Mouse (Mus musculus): ENCODE measurements around the gene Ccdc142. TPM values are rescaled to one million over a fixed set of nuclear protein-coding genes. Genes with fewer than 3 reads are reported as not detected.

The Ccdc142 gene
- polyA plus RNA-seq, 1 experiment from 2014 or later, result 2.2 TPM

GRCm38 (mm10) chr6:83066441-83066840 is 35.0 kb upstream of the Ccdc142 start:
- H3K36me3 ChIP-seq (ENCODE audit: control insufficient read depth, insufficient read depth, low read length), result no peaks in the 10 kb centered on the region
- no peak for ATAC-seq (ENCODE audit: insufficient number of reproducible peaks, insufficient read depth, low FRiP score, low read depth)
- 27% methylated on average over 6 of the region's 6 CpGs for WGBS
- H3K9ac ChIP-seq (ENCODE audit: low read length), result no peak overlapping the region
- no peak overlapping the region for H3K4me3 ChIP-seq (ENCODE audit: control insufficient read depth in 1 of 2, insufficient read depth in 1 of 2, low read depth in 1 of 2, low read length in 2 of 2)
- H3K27ac ChIP-seq (replicated peaks in 1 of 2; ENCODE audit: control insufficient read depth in 1 of 2, insufficient read depth in 1 of 2, low read depth in 2 of 2, low read length in 2 of 2), result no peak overlapping the region
- H3K9me3 ChIP-seq (ENCODE audit: control insufficient read depth, low read length), result no peaks in the 10 kb centered on the region
- H3K4me2 ChIP-seq (ENCODE audit: low read length), result no peak overlapping the region
- H3K4me1 ChIP-seq (ENCODE audit: control insufficient read depth in 2 of 2, insufficient read depth in 2 of 2, low read length in 2 of 2), result peaks cover 0 to 16% of the 10 kb centered on the region in 2 experiments; a peak in 3 of 4 replicates
- peaks cover 100% of the 10 kb centered on the region for H3K27me3 ChIP-seq (ENCODE audit: control insufficient read depth, insufficient read depth, low read length)

- WGBS, result 5% methylated on average over 8 of the region's 8 CpGs
- Histone ChIP-seq H3K4me1 (ENCODE audit: control insufficient read depth in 2 of 2, insufficient read depth in 2 of 2, low read length in 2 of 2) (peaks cover 0 to 16% of the 10 kb centered on the region in 2 experiments; a peak in 3 of 4 replicates), H3K4me2 (ENCODE audit: low read length) (peak overlapping the region; percentile 55), H3K9ac (ENCODE audit: low read length) (no peak overlapping the region), H3K27ac (replicated peaks in 1 of 2; ENCODE audit: control insufficient read depth in 1 of 2, insufficient read depth in 1 of 2, low read depth in 2 of 2, low read length in 2 of 2) (no peak overlapping the region), H3K36me3 (ENCODE audit: control insufficient read depth, insufficient read depth, low read length) (no peaks in the 10 kb centered on the region), H3K9me3 (ENCODE audit: control insufficient read depth, low read length) (no peaks in the 10 kb centered on the region), H3K4me3 (ENCODE audit: control insufficient read depth in 1 of 2, insufficient read depth in 1 of 2, low read depth in 1 of 2, low read length in 2 of 2) (peak overlapping the region in 1 of 2 experiments; percentile 25; a peak in 1 of 4 replicates), H3K27me3 (ENCODE audit: control insufficient read depth, insufficient read depth, low read length) (peaks cover 99% of the 10 kb centered on the region)
- no peak for ATAC-seq (ENCODE audit: insufficient number of reproducible peaks, insufficient read depth, low FRiP score, low read depth)
These were observed 33.2 kb upstream of the Ccdc142 start for GRCm38 (mm10) chr6:83068221-83068620.

- H3K4me3 ChIP-seq (ENCODE audit: control insufficient read depth in 1 of 2, insufficient read depth in 1 of 2, low read depth in 1 of 2, low read length in 2 of 2), result peak overlapping the region; percentile 19 to 25
- H3K27me3 ChIP-seq (ENCODE audit: control insufficient read depth, insufficient read depth, low read length), result peaks cover 98% of the 10 kb centered on the region
- H3K4me1 ChIP-seq (ENCODE audit: control insufficient read depth in 2 of 2, insufficient read depth in 2 of 2, low read length in 2 of 2), result peaks cover 0 to 16% of the 10 kb centered on the region in 2 experiments; a peak in 3 of 4 replicates
- H3K36me3 ChIP-seq (ENCODE audit: control insufficient read depth, insufficient read depth, low read length), result no peaks in the 10 kb centered on the region
- no peak overlapping the region for H3K27ac ChIP-seq (replicated peaks in 1 of 2; ENCODE audit: control insufficient read depth in 1 of 2, insufficient read depth in 1 of 2, low read depth in 2 of 2, low read length in 2 of 2)
- peak overlapping the region; percentile 55 for H3K4me2 ChIP-seq (ENCODE audit: low read length)
- H3K9ac ChIP-seq (ENCODE audit: low read length), result 0 out of 2 replicates have a peak overlapping the region, but pooled peaks have one; percentile 3
- WGBS, result under 1% methylated on average over 79 of the region's 81 CpGs
- ATAC-seq (ENCODE audit: insufficient number of reproducible peaks, insufficient read depth, low FRiP score, low read depth), result no peak
- H3K9me3 ChIP-seq (ENCODE audit: control insufficient read depth, low read length), result no peaks in the 10 kb centered on the region
These were observed 32.5 kb upstream of the Ccdc142 start for GRCm38 (mm10) chr6:83068706-83069487.

- Histone ChIP-seq H3K9ac (ENCODE audit: low read length) (no peak overlapping the region), H3K4me2 (ENCODE audit: low read length) (peak overlapping the region; percentile 40), H3K27ac (replicated peaks in 1 of 2; ENCODE audit: control insufficient read depth in 1 of 2, insufficient read depth in 1 of 2, low read depth in 2 of 2, low read length in 2 of 2) (no peak overlapping the region), H3K4me1 (ENCODE audit: control insufficient read depth in 2 of 2, insufficient read depth in 2 of 2, low read length in 2 of 2) (peaks cover 0 to 16% of the 10 kb centered on the region in 2 experiments; a peak in 3 of 4 replicates), H3K4me3 (ENCODE audit: control insufficient read depth in 1 of 2, insufficient read depth in 1 of 2, low read depth in 1 of 2, low read length in 2 of 2) (peak overlapping the region in 1 of 2 experiments; percentile 25; a peak in 2 of 4 replicates), H3K9me3 (ENCODE audit: control insufficient read depth, low read length) (no peaks in the 10 kb centered on the region), H3K36me3 (ENCODE audit: control insufficient read depth, insufficient read depth, low read length) (no peaks in the 10 kb centered on the region), H3K27me3 (ENCODE audit: control insufficient read depth, insufficient read depth, low read length) (peaks cover 98% of the 10 kb centered on the region)
- no peak for ATAC-seq (ENCODE audit: insufficient number of reproducible peaks, insufficient read depth, low FRiP score, low read depth)
- under 1% methylated on average over 65 of the region's 69 CpGs for WGBS
These were observed 31.7 kb upstream of the Ccdc142 start for GRCm38 (mm10) chr6:83069488-83070246.

GRCm38 (mm10) chr6:83070247-83070310 is 31.3 kb upstream of the Ccdc142 start, which contains the start of gene Tlx2:
Gene Tlx2, minus strand, starts transcription at chr6:83070293.
- Histone ChIP-seq H3K9me3 (ENCODE audit: control insufficient read depth, low read length) (no peaks in the 10 kb centered on the region), H3K9ac (ENCODE audit: low read length) (no peak within 1 kb of the TSS), H3K4me3 (ENCODE audit: control insufficient read depth in 1 of 2, insufficient read depth in 1 of 2, low read depth in 1 of 2, low read length in 2 of 2) (peak within 1 kb of the TSS in 1 of 2 experiments; percentile 25; a peak in 2 of 4 replicates), H3K4me2 (ENCODE audit: low read length) (peak within 1 kb of the TSS; percentile 55), H3K36me3 (ENCODE audit: control insufficient read depth, insufficient read depth, low read length) (no peaks in the 10 kb centered on the region), H3K27ac (replicated peaks in 1 of 2; ENCODE audit: control insufficient read depth in 1 of 2, insufficient read depth in 1 of 2, low read depth in 2 of 2, low read length in 2 of 2) (no peak within 1 kb of the TSS), H3K4me1 (ENCODE audit: control insufficient read depth in 2 of 2, insufficient read depth in 2 of 2, low read length in 2 of 2) (peaks cover 0 to 16% of the 10 kb centered on the region in 2 experiments; a peak in 3 of 4 replicates), H3K27me3 (ENCODE audit: control insufficient read depth, insufficient read depth, low read length) (peaks cover 98% of the 10 kb centered on the region)
- ATAC-seq (ENCODE audit: insufficient number of reproducible peaks, insufficient read depth, low FRiP score, low read depth), result no peak
- WGBS, result 0% methylated on average over 10 of the region's 10 CpGs

- Histone ChIP-seq H3K27ac (replicated peaks in 1 of 2; ENCODE audit: control insufficient read depth in 1 of 2, insufficient read depth in 1 of 2, low read depth in 2 of 2, low read length in 2 of 2) (no peak overlapping the region), H3K4me2 (ENCODE audit: low read length) (peak overlapping the region; percentile 40), H3K36me3 (ENCODE audit: control insufficient read depth, insufficient read depth, low read length) (no peaks in the 10 kb centered on the region), H3K9me3 (ENCODE audit: control insufficient read depth, low read length) (no peaks in the 10 kb centered on the region), H3K4me1 (ENCODE audit: control insufficient read depth in 2 of 2, insufficient read depth in 2 of 2, low read length in 2 of 2) (peaks cover 0 to 16% of the 10 kb centered on the region in 2 experiments; a peak in 3 of 4 replicates), H3K27me3 (ENCODE audit: control insufficient read depth, insufficient read depth, low read length) (peaks cover 98% of the 10 kb centered on the region), H3K4me3 (ENCODE audit: control insufficient read depth in 1 of 2, insufficient read depth in 1 of 2, low read depth in 1 of 2, low read length in 2 of 2) (peak overlapping the region in 1 of 2 experiments; percentile 25; a peak in 2 of 4 replicates), H3K9ac (ENCODE audit: low read length) (no peak overlapping the region)
- no peak for ATAC-seq (ENCODE audit: insufficient number of reproducible peaks, insufficient read depth, low FRiP score, low read depth)
- under 1% methylated on average over 56 of the region's 58 CpGs for WGBS
These were observed 30.8 kb upstream of the Ccdc142 start for GRCm38 (mm10) chr6:83070311-83071219.

- H3K36me3 ChIP-seq (ENCODE audit: control insufficient read depth, insufficient read depth, low read length), result no peaks in the 10 kb centered on the region
- no peak overlapping the region for H3K9ac ChIP-seq (ENCODE audit: low read length)
- ATAC-seq (ENCODE audit: insufficient number of reproducible peaks, insufficient read depth, low FRiP score, low read depth), result 0 out of 2 replicates have a peak, but pooled peaks have one; percentile 37
- 1% methylated on average over 20 of the region's 24 CpGs for WGBS
- H3K4me3 ChIP-seq (ENCODE audit: control insufficient read depth in 1 of 2, insufficient read depth in 1 of 2, low read depth in 1 of 2, low read length in 2 of 2), result peak overlapping the region in 1 of 2 experiments; percentile 11; a peak in 1 of 4 replicates
- H3K4me2 ChIP-seq (ENCODE audit: low read length), result no peak overlapping the region
- no peak overlapping the region for H3K27ac ChIP-seq (replicated peaks in 1 of 2; ENCODE audit: control insufficient read depth in 1 of 2, insufficient read depth in 1 of 2, low read depth in 2 of 2, low read length in 2 of 2)
- no peaks in the 10 kb centered on the region for H3K9me3 ChIP-seq (ENCODE audit: control insufficient read depth, low read length)
- peaks cover 98% of the 10 kb centered on the region for H3K27me3 ChIP-seq (ENCODE audit: control insufficient read depth, insufficient read depth, low read length)
- peaks cover 0 to 16% of the 10 kb centered on the region in 2 experiments; a peak in 3 of 4 replicates for H3K4me1 ChIP-seq (ENCODE audit: control insufficient read depth in 2 of 2, insufficient read depth in 2 of 2, low read length in 2 of 2)
These were observed 30.2 kb upstream of the Ccdc142 start for GRCm38 (mm10) chr6:83071220-83071619.

Measured in heart, embryonic 14.5 days (tissue).